Mouse (Mus musculus) testis, postnatal 14 days (tissue): ENCODE data around the gene Olfr1176.

Source experiments
- DNase-seq: peaks from one replicate; pipeline ENCODE4 v3.0.0; 2021; ENCODE audit warnings: low spot score

Olfr1176 gene

DNA sequence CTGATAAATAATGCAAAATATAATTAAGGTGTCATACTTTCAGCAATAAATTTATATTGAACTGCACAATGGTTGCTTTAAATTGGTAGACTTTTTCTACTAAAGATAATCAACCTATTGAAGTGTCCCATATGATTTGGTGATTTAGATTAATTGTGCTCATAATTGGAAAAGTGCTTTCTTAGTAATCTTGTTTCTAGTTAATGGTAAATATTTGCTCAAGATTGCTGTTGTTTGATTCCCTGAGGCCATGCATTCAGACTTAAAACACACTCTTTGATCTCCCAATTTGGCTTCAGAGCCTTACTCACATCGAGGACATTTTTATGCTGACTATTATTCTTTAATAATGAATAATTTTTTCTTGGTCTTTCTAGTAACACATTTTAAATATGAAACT lies at the start of gene Olfr1176:
TSS of gene Olfr1176 (plus strand) at position 301 of the 400 bp plus-strand sequence.
- no peak for DNase-seq

DNA sequence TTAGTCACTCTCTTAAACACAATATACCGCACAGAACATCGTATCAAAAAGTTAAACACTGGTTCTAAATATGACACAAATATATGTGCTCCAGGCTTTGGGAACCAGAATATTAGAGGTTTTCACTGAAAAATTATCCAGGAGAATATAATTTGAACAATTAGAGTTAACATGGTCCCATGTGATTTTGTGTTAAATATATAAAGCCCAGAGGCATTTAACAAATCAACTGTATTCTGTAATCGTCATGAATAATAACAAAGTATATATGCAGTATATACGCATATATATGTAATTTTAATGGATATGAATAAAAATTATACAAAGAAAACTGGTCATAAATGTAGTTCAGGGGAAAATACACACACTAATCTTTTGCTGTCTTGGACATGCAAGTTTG lies 21.5 kb upstream of the Olfr1176 start, which contains the start of gene Olfr1174-ps:
TSS of gene Olfr1174-ps (minus strand) at position 101 of the 400 bp plus-strand sequence.
- no peak for DNase-seq

DNA sequence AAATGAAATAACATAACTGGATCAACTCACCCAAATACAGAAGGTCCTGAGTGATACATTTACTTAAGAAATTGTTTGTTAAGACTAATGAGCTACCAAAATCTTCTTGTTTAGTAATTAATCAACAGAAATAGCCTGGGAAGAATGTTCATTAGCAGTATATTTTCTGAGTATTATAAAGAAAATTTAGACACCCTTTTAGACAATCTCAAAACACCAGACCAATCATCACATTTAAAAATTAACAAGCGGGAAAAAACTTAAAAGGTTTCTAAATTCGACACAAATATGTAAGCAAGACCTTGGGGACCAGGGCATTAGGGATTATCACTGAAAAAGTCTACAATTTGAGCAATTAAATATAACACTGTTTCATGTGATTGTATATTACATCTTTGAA lies 9.4 kb upstream of the Olfr1176 start, which contains the start of gene Olfr1175-ps:
TSS of gene Olfr1175-ps (minus strand) at position 101 of the 400 bp plus-strand sequence.
- no peak for DNase-seq

GRCm38 (mm10) chr2:88346392-88346791 lies 9.9 kb downstream of the Olfr1176 start, which contains the start of gene Olfr1177-ps:
TSS of gene Olfr1177-ps (minus strand) at chr2:88346492.
- DNase-seq: no peak

DNA sequence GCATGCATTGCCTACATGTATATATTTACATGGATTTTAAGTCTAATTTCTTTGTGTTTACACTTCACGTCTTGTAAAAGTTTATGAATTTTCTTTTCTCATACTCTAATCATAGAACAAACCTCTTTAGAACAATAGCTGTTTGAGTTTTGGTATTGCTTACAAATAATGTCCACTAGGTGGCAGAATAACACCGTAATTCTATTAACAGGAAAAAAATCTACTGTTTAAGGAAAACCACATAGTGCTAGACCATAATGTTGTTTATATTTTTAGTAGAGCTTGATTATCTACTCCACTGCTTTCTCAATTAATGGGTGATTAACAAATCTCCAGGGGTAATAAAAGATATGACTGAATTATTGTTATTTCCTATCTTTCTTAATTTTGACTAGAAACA lies 19.8 kb downstream of the Olfr1176 start:
- DNase-seq: no peak

DNA sequence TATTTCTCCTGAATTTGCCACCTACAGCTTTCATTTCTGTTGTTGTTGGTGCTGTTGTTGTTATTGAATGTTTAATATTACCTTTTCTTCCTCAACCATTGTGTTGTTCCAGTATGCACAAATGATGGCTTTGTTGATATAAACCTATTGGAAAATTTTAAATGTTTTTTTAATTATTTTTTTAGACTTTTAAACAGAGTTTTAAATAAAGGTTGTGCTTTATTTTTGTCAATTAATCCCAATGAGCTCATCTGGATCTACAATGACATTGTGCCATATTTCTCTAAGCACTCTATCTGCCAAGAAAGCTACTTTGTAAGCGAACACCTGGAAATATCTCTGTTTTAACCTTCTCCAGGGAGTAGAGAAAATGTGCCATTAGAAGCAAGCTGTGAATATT lies 50.2 kb downstream of the Olfr1176 start, which contains the start of gene Olfr1178:
TSS of gene Olfr1178 (plus strand) at position 301 of the 400 bp plus-strand sequence.
- DNase-seq: no peak
